In genomic region chr1:88624376-88624775, GRCm38 (mm10) we compare ENCODE assay signal across 19 mouse cellular contexts.
A peak's percentile ranks its signal among the peaks of the same experiment; 100 is the strongest.
DNase-seq lines count a peak whose midpoint lies in the region; ATAC-seq and TF ChIP-seq lines count a peak whose summit lies in the region.
"Had no signal": no experiment of that assay in that cellular context is flagged by ENCODE, and none has a peak within 500 bp of the region (broad histone marks: within the 10 kb centered on the region; RNA-seq: fewer than 3 reads in every experiment).

No protein-coding gene starts in this region.

- TF ChIP-seq CTCF in layer of hippocampus, adult 2 months (conservative IDR thresholded peaks at IDR 0.05), result no peak

- H3K4me3 ChIP-seq in forebrain, embryonic 14.5 days (ENCODE audit: low read depth, low read length), result no peak overlapping the region
- H3K4me3 ChIP-seq in forebrain, embryonic 10.5 days, result no peak overlapping the region
- no peak overlapping the region for H3K4me3 ChIP-seq in heart, embryonic 10.5 days
- no peak overlapping the region for H3K4me3 ChIP-seq in layer of hippocampus, adult 2 months
- H3K4me3 ChIP-seq: embryonic facial prominence, embryonic 10.5 days; heart, embryonic 13.5 days; hindbrain, embryonic 13.5 days had no signal

- no peak for DNase-seq in forebrain, embryonic 14.5 days (ENCODE audit: low spot score)
- no peak for DNase-seq in forebrain, embryonic 10.5 days (ENCODE audit: extremely low spot score, low spot score)
- DNase-seq in heart, adult 11 months, result peak; percentile 83
- DNase-seq in heart, embryonic 10.5 days (ENCODE audit: low spot score), result no peak
- no peak for DNase-seq in layer of hippocampus, adult 2 months (ENCODE audit: low spot score in 2 of 2)
- no peak for DNase-seq in layer of hippocampus, postnatal 25 days (ENCODE audit: extremely low spot score in 1 of 2, low spot score in 1 of 2)
- peak; percentile 49 for DNase-seq in testis, postnatal 10 days (ENCODE audit: low spot score)
- no peak for DNase-seq in testis, postnatal 14 days (ENCODE audit: low spot score)
- DNase-seq: adrenal gland, adult 8-10 months; B cell, adult 2 months; cerebellum, adult 2 months; gastrocnemius, postnatal 14 days; heart, postnatal 36 days had no signal

- H3K9me3 ChIP-seq in forebrain, embryonic 14.5 days (replicated peaks; ENCODE audit: control insufficient read depth, low read length), result no peaks in the 10 kb centered on the region
- H3K9me3 ChIP-seq in forebrain, embryonic 10.5 days, result no peaks in the 10 kb centered on the region
- H3K9me3 ChIP-seq in heart, embryonic 10.5 days, result no peaks in the 10 kb centered on the region
- H3K9me3 ChIP-seq: embryonic facial prominence, embryonic 10.5 days; G1E; heart, embryonic 13.5 days; hindbrain, embryonic 13.5 days had no signal

- no peaks in the 10 kb centered on the region for H3K36me3 ChIP-seq in forebrain, embryonic 14.5 days (ENCODE audit: control insufficient read depth, insufficient read depth, low read length)
- H3K36me3 ChIP-seq in forebrain, embryonic 10.5 days (replicated peaks), result no peaks in the 10 kb centered on the region
- H3K36me3 ChIP-seq in heart, embryonic 10.5 days, result no peaks in the 10 kb centered on the region
- H3K36me3 ChIP-seq: embryonic facial prominence, embryonic 10.5 days; G1E; heart, embryonic 13.5 days; hindbrain, embryonic 13.5 days had no signal

- peaks cover 6% of the 10 kb centered on the region for H3K4me1 ChIP-seq in forebrain, embryonic 14.5 days (ENCODE audit: control insufficient read depth, insufficient read depth, low read length)
- H3K4me1 ChIP-seq in forebrain, embryonic 10.5 days, result peaks cover 19% of the 10 kb centered on the region
- peaks cover 13% of the 10 kb centered on the region for H3K4me1 ChIP-seq in heart, embryonic 10.5 days

- no peaks in the 10 kb centered on the region for H3K27me3 ChIP-seq in forebrain, embryonic 14.5 days (replicated peaks; ENCODE audit: control insufficient read depth, insufficient read depth, low read length)
- peaks cover 16% of the 10 kb centered on the region; the same call in 1 of the 2 replicates for H3K27me3 ChIP-seq in forebrain, embryonic 10.5 days (ENCODE audit: poor library complexity, severe bottlenecking)
- H3K27me3 ChIP-seq in heart, embryonic 10.5 days (ENCODE audit: insufficient read depth, poor library complexity, severe bottlenecking), result no peaks in the 10 kb centered on the region
- H3K27me3 ChIP-seq: heart, embryonic 13.5 days; hindbrain, embryonic 13.5 days had no signal

- H3K4me2 ChIP-seq in forebrain, embryonic 14.5 days (ENCODE audit: low read length), result no peak overlapping the region
- H3K4me2 ChIP-seq: heart, embryonic 13.5 days; hindbrain, embryonic 13.5 days had no signal

- peak overlapping the region; percentile 28 for H3K27ac ChIP-seq in forebrain, embryonic 14.5 days (ENCODE audit: low read depth, low read length)
- H3K27ac ChIP-seq in forebrain, embryonic 10.5 days, result no peak overlapping the region
- H3K27ac ChIP-seq in heart, embryonic 10.5 days, result no peak overlapping the region
- 0 out of 2 replicates have a peak overlapping the region, but pooled peaks have one; percentile 28 for H3K27ac ChIP-seq in layer of hippocampus, adult 2 months
- H3K27ac ChIP-seq: hindbrain, postnatal 0 days had no signal

- no peak for ATAC-seq in forebrain, embryonic 14.5 days
- ATAC-seq: CD4-positive, CD25-positive, alpha-beta regulatory T cell, adult 4 months; hindbrain, postnatal 0 days had no signal

- H3K9ac ChIP-seq in forebrain, embryonic 14.5 days (ENCODE audit: low read length), result no peak overlapping the region
- H3K9ac ChIP-seq: heart, embryonic 13.5 days; hindbrain, embryonic 13.5 days had no signal

- 92% methylated on average over 4 of the region's 4 CpGs for WGBS in forebrain, embryonic 14.5 days
- WGBS in forebrain, embryonic 10.5 days, result 90% methylated on average over 4 of the region's 4 CpGs
- WGBS in heart, embryonic 10.5 days, result 88% methylated on average over 4 of the region's 4 CpGs

Comparison
In these comparisons a context has a peak if more than half of its experiments do, and no peak if none do; other contexts are left out.
1. DNase-seq: peak in heart, adult 11 months (single experiment) and testis, postnatal 10 days (single experiment); none in forebrain, embryonic 14.5 days (single experiment), forebrain, embryonic 10.5 days (single experiment), heart, embryonic 10.5 days (single experiment), layer of hippocampus, adult 2 months (0 of 2), layer of hippocampus, postnatal 25 days (0 of 2) and testis, postnatal 14 days (single experiment).
2. H3K27ac ChIP-seq: peak in forebrain, embryonic 14.5 days (single experiment) and layer of hippocampus, adult 2 months (single experiment); none in forebrain, embryonic 10.5 days (single experiment) and heart, embryonic 10.5 days (single experiment).